Comparison of ENCODE assay signal across 22 mouse cellular contexts in genomic region chr3:148964991-148965605, GRCm38 (mm10). TPM values are rescaled to one million over a fixed set of nuclear protein-coding genes. Genes with fewer than 3 reads are reported as not detected.
DNase-seq lines count a peak whose midpoint lies in the region; ATAC-seq and TF ChIP-seq lines count a peak whose summit lies in the region.
"Had no signal": no experiment of that assay in that cellular context is flagged by ENCODE, and none has a peak within 500 bp of the region (broad histone marks: within the 10 kb centered on the region; RNA-seq: fewer than 3 reads in every experiment).

No protein-coding gene starts in this region.

- H3K9ac ChIP-seq in lung, embryonic 14.5 days: no peak overlapping the region
- H3K9ac ChIP-seq: hindbrain, embryonic 14.5 days; liver, embryonic 12.5 days had no signal

- no peak for DNase-seq in gastrocnemius, adult 2 months
- no peak for DNase-seq in gastrocnemius, postnatal 4 days (ENCODE audit: low spot score in 2 of 2)
- DNase-seq in kidney, adult 2 months: peak; percentile 60
- no peak for DNase-seq in kidney, adult 11 months
- peak; percentile 34 for DNase-seq in lung, embryonic 14.5 days
- DNase-seq in lung, postnatal 25 days (ENCODE audit: low spot score): no peak
- peak; percentile 62 for DNase-seq in retina, postnatal 1 day
- DNase-seq in thymus, adult 18-20 months: no peak
- DNase-seq: adrenal gland, postnatal 25 days; cerebellum, adult 8-10 months; gastrocnemius, postnatal 14 days; kidney, postnatal 4 days; layer of hippocampus, adult 9-11 months; lung, adult 2 months; lung, postnatal 36 days; thymus, postnatal 36 days had no signal

- ATAC-seq in lung, embryonic 14.5 days (ENCODE audit: insufficient read depth): no peak
- ATAC-seq: forebrain, embryonic 16.5 days; liver, embryonic 12.5 days had no signal

- WGBS in kidney, adult 2 months: 53% methylated on average over 13 of the region's 13 CpGs
- 60% methylated on average over 13 of the region's 13 CpGs for WGBS in lung, embryonic 14.5 days

- H3K27me3 ChIP-seq in kidney, adult 2 months (replicated peaks; ENCODE audit: control insufficient read depth, insufficient read depth, low read length): no peaks in the 10 kb centered on the region
- no peaks in the 10 kb centered on the region for H3K27me3 ChIP-seq in lung, embryonic 14.5 days (ENCODE audit: insufficient read depth, low read length)
- H3K27me3 ChIP-seq: liver, embryonic 12.5 days had no signal

- TF ChIP-seq POLR2A in kidney, adult 2 months (IDR thresholded peaks at IDR 0.05; ENCODE audit: low read depth, low read length): no peak

- no peaks in the 10 kb centered on the region for H3K36me3 ChIP-seq in kidney, adult 2 months (ENCODE audit: control insufficient read depth, insufficient read depth, low read length)
- no peaks in the 10 kb centered on the region for H3K36me3 ChIP-seq in lung, embryonic 14.5 days (ENCODE audit: insufficient read depth)
- H3K36me3 ChIP-seq: liver, embryonic 12.5 days had no signal

- H3K4me3 ChIP-seq in gastrocnemius, adult 2 months: peak overlapping the region; percentile 50
- H3K4me3 ChIP-seq in kidney, adult 2 months (ENCODE audit: insufficient read depth, low read depth, low read length): peak overlapping the region; percentile 21; the same call in 1 of the 2 replicates
- H3K4me3 ChIP-seq in lung, embryonic 14.5 days (ENCODE audit: low read depth, low read length): no peak overlapping the region
- H3K4me3 ChIP-seq: forebrain, embryonic 10.5 days; left cerebral cortex, adult 2 months; liver, embryonic 12.5 days; megakaryocyte, embryonic 14.5 days had no signal

- intact Hi-C loops in gastrocnemius, adult 2 months (cut with DNase I): no loop called here

- TF ChIP-seq CTCF in gastrocnemius, adult 2 months (IDR thresholded peaks at IDR 0.05): no peak
- TF ChIP-seq CTCF in kidney, adult 2 months (conservative IDR thresholded peaks at IDR 0.05; ENCODE audit: insufficient read depth, insufficient read length, low read depth, low read length): no peak
- no peak for TF ChIP-seq CTCF in lung, embryonic 14.5 days (IDR thresholded peaks at IDR 0.05; ENCODE audit: low read depth)

- no peak overlapping the region for H3K27ac ChIP-seq in gastrocnemius, adult 2 months
- H3K27ac ChIP-seq in kidney, adult 2 months (ENCODE audit: insufficient read depth, low read depth, low read length): peak overlapping the region; percentile 65; the same call in 1 of the 2 replicates
- H3K27ac ChIP-seq in lung, embryonic 14.5 days (ENCODE audit: low read depth): no peak overlapping the region
- H3K27ac ChIP-seq: forebrain, embryonic 10.5 days; hindbrain, embryonic 14.5 days; left cerebral cortex, adult 2 months; liver, embryonic 12.5 days had no signal

- no peak overlapping the region for H3K4me2 ChIP-seq in lung, embryonic 14.5 days
- H3K4me2 ChIP-seq: hindbrain, embryonic 14.5 days; liver, embryonic 12.5 days had no signal

- H3K9me3 ChIP-seq in lung, embryonic 14.5 days (ENCODE audit: low read depth, low read length): no peaks in the 10 kb centered on the region
- H3K9me3 ChIP-seq: forebrain, embryonic 10.5 days; liver, embryonic 12.5 days; megakaryocyte, embryonic 14.5 days had no signal

- peaks cover 15% of the 10 kb centered on the region for H3K4me1 ChIP-seq in kidney, adult 2 months (ENCODE audit: control insufficient read depth, insufficient read depth, low read length)
- peaks cover 30% of the 10 kb centered on the region for H3K4me1 ChIP-seq in lung, embryonic 14.5 days (ENCODE audit: insufficient read depth)

RNA-seq across cellular contexts. Expression of gene Adgrl2, which starts 25.3 kb away (rescaled TPM):
- total RNA-seq in gastrocnemius, adult 2 months (2021): 10 to 100 TPM in 1 of 2 experiments, 1 to 10 TPM in 1; 9.6 to 12.0 TPM
- 100 to 1,000 TPM in 1 of 2 experiments, 10 to 100 TPM in 1; 89.2 to 101 TPM for total RNA-seq in gastrocnemius, postnatal 4 days (2021)
- polyA plus RNA-seq in kidney, adult 2 months (2012; rRNA removed): 22.4 and 25.7 TPM in 2 replicates
- polyA plus RNA-seq in lung, embryonic 14.5 days (2014; fragmentation: Nextera tagmentation; extraction: Ambion mirVana): 83.2 and 83.3 TPM in 2 replicates

Comparison
In these comparisons a context has a peak if more than half of its experiments do, and no peak if none do; other contexts are left out.
1. DNase-seq: peak in kidney, adult 2 months (single experiment), lung, embryonic 14.5 days (single experiment) and retina, postnatal 1 day (single experiment); none in gastrocnemius, adult 2 months (single experiment), gastrocnemius, postnatal 4 days (0 of 2), kidney, adult 11 months (single experiment), lung, postnatal 25 days (single experiment) and thymus, adult 18-20 months (0 of 2).
2. RNA of gene Adgrl2, which starts 25.3 kb away (total RNA-seq): 89.2 to 101 TPM in gastrocnemius, postnatal 4 days; 9.6 to 12.0 TPM in gastrocnemius, adult 2 months; every median in the first group is over 4 times any median in the second.